Comparison of ENCODE assay signal across 8 mouse cellular contexts in the genomic region with DNA sequence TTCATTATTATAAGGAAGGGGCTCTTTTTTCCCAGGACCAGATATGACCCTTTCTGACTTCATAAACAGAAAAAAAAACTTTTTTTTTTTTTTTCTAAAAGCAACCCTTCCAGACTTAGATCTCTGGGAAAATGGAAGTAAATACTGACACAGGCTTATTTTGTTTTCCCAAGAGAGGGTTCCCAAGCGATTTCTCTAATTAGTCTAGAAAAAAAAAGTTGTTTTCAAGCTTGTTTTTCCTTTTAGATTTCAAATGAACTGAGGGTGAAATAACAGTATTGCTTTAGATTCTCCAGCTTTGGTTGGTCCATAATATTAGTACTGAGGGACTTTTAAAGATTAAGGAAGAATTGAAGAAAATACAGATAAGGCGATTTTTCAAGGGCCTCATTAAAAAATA. TPM values are rescaled to one million over a fixed set of nuclear protein-coding genes. Genes with fewer than 3 reads are reported as not detected.
A peak's percentile ranks its signal among the peaks of the same experiment; 100 is the strongest.
DNase-seq lines count a peak whose midpoint lies in the region; ATAC-seq and TF ChIP-seq lines count a peak whose summit lies in the region.

No protein-coding gene starts in this region.

- H3K4me3 ChIP-seq in gastrocnemius, adult 2 months = peak overlapping the region; percentile 84
- H3K4me3 ChIP-seq in testis, adult 2 months (ENCODE audit: control insufficient read depth, low read depth, low read length) = peak overlapping the region; percentile 91; the same call in 1 of the 2 replicates
- H3K4me3 ChIP-seq in liver, embryonic 14.5 days (ENCODE audit: insufficient read depth in 1 of 2, low read depth in 2 of 2, low read length in 2 of 2) = peak overlapping the region; percentile 37 to 90; a peak in 3 of 4 replicates

- peak overlapping the region; percentile 62 for H3K9ac ChIP-seq in liver, embryonic 14.5 days (replicated peaks)

- no peaks in the 10 kb centered on the region for H3K36me3 ChIP-seq in testis, adult 2 months (ENCODE audit: control insufficient read depth, insufficient read depth, low read length)
- H3K36me3 ChIP-seq in liver, embryonic 14.5 days (replicated peaks; ENCODE audit: control insufficient read depth, insufficient read depth, low read depth) = no peaks in the 10 kb centered on the region

- no peak for ATAC-seq in liver, embryonic 14.5 days (ENCODE audit: insufficient read depth)

- no peak for TF ChIP-seq POLR2A in testis, adult 2 months (IDR thresholded peaks at IDR 0.05; ENCODE audit: control insufficient read depth, low read depth, low read length)

- TF ChIP-seq EP300 in liver, embryonic 14.5 days (IDR thresholded peaks at IDR 0.05; ENCODE audit: low read depth) = no peak

- no peaks in the 10 kb centered on the region for H3K27me3 ChIP-seq in testis, adult 2 months (ENCODE audit: control insufficient read depth, insufficient read depth, low read length)
- no peaks in the 10 kb centered on the region for H3K27me3 ChIP-seq in liver, embryonic 14.5 days (ENCODE audit: control insufficient read depth, insufficient read depth, low read length)

- intact Hi-C loops in gastrocnemius, adult 2 months (cut with DNase I) = loop anchor here (5.0 kb wide), 1 partner anchor 42 kb away; no protein-coding TSS in a partner anchor

- H3K27ac ChIP-seq in gastrocnemius, adult 2 months = peak overlapping the region; percentile 100
- no peak overlapping the region for H3K27ac ChIP-seq in testis, adult 2 months (ENCODE audit: control insufficient read depth, insufficient read depth, low read depth, low read length)
- peak overlapping the region; percentile 55 for H3K27ac ChIP-seq in liver, embryonic 14.5 days

- WGBS in liver, embryonic 14.5 days (ENCODE audit: insufficient replicate concordance) = 23% methylated on average over 2 of the region's 2 CpGs

- no peak for DNase-seq in gastrocnemius, adult 2 months
- DNase-seq in gastrocnemius, postnatal 10 days = no peak
- DNase-seq in testis, postnatal 10 days (ENCODE audit: low spot score) = no peak
- DNase-seq in liver, embryonic 14.5 days (ENCODE audit: low read depth in 3 of 3, low spot score in 3 of 3) = no peak
- DNase-seq in thymus, postnatal 25 days = no peak
- no peak for DNase-seq in thymus, postnatal 10 days (ENCODE audit: low spot score in 2 of 2)
- no peak for DNase-seq in thymus, postnatal 36 days

- TF ChIP-seq CTCF in gastrocnemius, adult 2 months (IDR thresholded peaks at IDR 0.05) = no peak
- TF ChIP-seq CTCF in testis, adult 2 months (IDR thresholded peaks at IDR 0.05; ENCODE audit: control insufficient read depth, insufficient read depth, insufficient replicate concordance, low read depth, low read length) = no peak
- no peak for TF ChIP-seq CTCF in liver, embryonic 14.5 days (IDR thresholded peaks at IDR 0.05; ENCODE audit: low read depth)

- H3K4me2 ChIP-seq in liver, embryonic 14.5 days (ENCODE audit: low read depth) = peak overlapping the region; percentile 74

- H3K9me3 ChIP-seq in liver, embryonic 14.5 days (ENCODE audit: control insufficient read depth, low read length) = no peaks in the 10 kb centered on the region

- H3K4me1 ChIP-seq in testis, adult 2 months (ENCODE audit: control insufficient read depth, insufficient read depth, low read length) = peaks cover 7% of the 10 kb centered on the region
- peaks cover 12 to 21% of the 10 kb centered on the region in 2 experiments; a peak in 3 of 4 replicates for H3K4me1 ChIP-seq in liver, embryonic 14.5 days (replicated peaks; ENCODE audit: control insufficient read depth in 2 of 2, insufficient read depth in 2 of 2, low read length in 1 of 2)

RNA-seq across cellular contexts. Expression of a gene that starts 0.5 kb away (rescaled TPM):
- 10 to 100 TPM; 90.6 to 99.5 TPM for total RNA-seq in gastrocnemius, adult 2 months (2021)
- 10 to 100 TPM; 55.6 to 60.0 TPM for total RNA-seq in gastrocnemius, postnatal 10 days (2021)
- polyA plus RNA-seq in testis, adult 2 months (2012; rRNA removed) = 80.1 and 91.5 TPM in 2 replicates
- 11.0 and 13.8 TPM in 2 replicates for polyA plus RNA-seq in liver, embryonic 14.5 days (2012; rRNA removed)
- polyA plus RNA-seq in liver, embryonic 14.5 days (2014; fragmentation: Nextera tagmentation; extraction: Ambion mirVana) = 3.7 and 6.1 TPM in 2 replicates

RNA-seq across cellular contexts. Expression of a gene that starts 48.7 kb away (rescaled TPM):
- 10 to 100 TPM; 14.5 to 19.2 TPM for total RNA-seq in gastrocnemius, adult 2 months (2021)
- 10 to 100 TPM; 16.8 to 22.7 TPM for total RNA-seq in gastrocnemius, postnatal 10 days (2021)
- 7.6 and 8.6 TPM in 2 replicates for polyA plus RNA-seq in testis, adult 2 months (2012; rRNA removed)
- polyA plus RNA-seq in liver, embryonic 14.5 days (2012; rRNA removed) = 7.1 and 7.8 TPM in 2 replicates
- polyA plus RNA-seq in liver, embryonic 14.5 days (2014; fragmentation: Nextera tagmentation; extraction: Ambion mirVana) = 4.9 and 6.1 TPM in 2 replicates

RNA-seq across cellular contexts. Expression of a gene that starts 49.8 kb away (rescaled TPM):
- total RNA-seq in gastrocnemius, adult 2 months (2021) = 1 to 10 TPM; 6.2 to 6.9 TPM
- 10 to 100 TPM; 10.3 to 11.1 TPM for total RNA-seq in gastrocnemius, postnatal 10 days (2021)
- 12.9 and 14.7 TPM in 2 replicates for polyA plus RNA-seq in testis, adult 2 months (2012; rRNA removed)
- 12.4 and 12.9 TPM in 2 replicates for polyA plus RNA-seq in liver, embryonic 14.5 days (2012; rRNA removed)
- 9.7 and 12.4 TPM in 2 replicates for polyA plus RNA-seq in liver, embryonic 14.5 days (2014; fragmentation: Nextera tagmentation; extraction: Ambion mirVana)

RNA-seq across cellular contexts. Expression of a gene that starts 56.3 kb away (rescaled TPM):
- total RNA-seq in gastrocnemius, adult 2 months (2021) = 10 to 100 TPM; 60.3 to 74.7 TPM
- 10 to 100 TPM; 93.7 to 95.9 TPM for total RNA-seq in gastrocnemius, postnatal 10 days (2021)
- 7.7 TPM in 2 replicates for polyA plus RNA-seq in testis, adult 2 months (2012; rRNA removed)
- 15.7 and 22.4 TPM in 2 replicates for polyA plus RNA-seq in liver, embryonic 14.5 days (2012; rRNA removed)
- 26.0 and 30.1 TPM in 2 replicates for polyA plus RNA-seq in liver, embryonic 14.5 days (2014; fragmentation: Nextera tagmentation; extraction: Ambion mirVana)

RNA-seq across cellular contexts. Expression of a gene that starts 59.2 kb away (rescaled TPM):
- total RNA-seq in gastrocnemius, adult 2 months (2021) = 1 to 10 TPM; 8.3 to 9.8 TPM
- total RNA-seq in gastrocnemius, postnatal 10 days (2021) = 10 to 100 TPM; 16.5 to 17.4 TPM
- polyA plus RNA-seq in testis, adult 2 months (2012; rRNA removed) = 3.1 and 9.0 TPM in 2 replicates
- polyA plus RNA-seq in liver, embryonic 14.5 days (2012; rRNA removed) = 9.4 and 10.5 TPM in 2 replicates
- polyA plus RNA-seq in liver, embryonic 14.5 days (2014; fragmentation: Nextera tagmentation; extraction: Ambion mirVana) = 7.5 and 9.3 TPM in 2 replicates
